Mouse (Mus musculus): ENCODE results near the gene Flvcr2. TPM values are rescaled to one million over a fixed set of nuclear protein-coding genes. Genes with fewer than 3 reads are reported as not detected.

The Flvcr2 gene
- total and polyA plus RNA-seq, 3 experiments: 0.04 to 0.17 TPM; not detected in 1

DNA sequence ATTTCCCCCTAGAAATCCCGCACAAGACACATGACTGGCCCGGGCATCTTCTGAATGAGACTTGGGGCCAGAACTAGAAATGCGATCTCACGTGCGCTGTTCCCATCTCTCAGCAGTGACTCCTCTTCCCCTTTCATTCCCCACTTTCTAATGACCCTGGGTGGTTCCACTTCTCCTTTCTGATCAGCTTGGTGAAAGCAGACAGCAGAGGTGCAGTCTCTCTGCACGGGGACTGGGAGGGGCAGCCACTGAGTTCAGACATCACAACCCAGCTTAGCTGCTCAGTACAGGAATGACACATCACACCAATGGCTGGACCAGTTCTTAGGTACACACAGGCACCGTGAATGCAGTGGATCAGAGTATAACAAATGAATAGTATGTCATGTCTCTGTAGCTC lies 35.6 kb upstream of the Flvcr2 start:
- Histone ChIP-seq H3K9ac (ENCODE audit: insufficient read depth, low read depth) (no peak overlapping the region), H3K4me3 (replicated peaks in 1 of 3; ENCODE audit: low read depth in 2 of 3, low read length in 2 of 3, poor library complexity in 1 of 3) (no peak overlapping the region), H3K27me3 (replicated peaks) (no peaks in the 10 kb centered on the region), H3K36me3 (replicated peaks in 1 of 2; ENCODE audit: control insufficient read depth in 1 of 2, insufficient read depth in 1 of 2, low read length in 1 of 2) (peaks cover 23 to 52% of the 10 kb centered on the region in 2 experiments), H3K79me2 (replicated peaks; ENCODE audit: control insufficient read depth, extremely low read depth, insufficient read depth, poor library complexity, severe bottlenecking) (no peaks in the 10 kb centered on the region; the same call in 1 of the 2 replicates), H3K27ac (ENCODE audit: insufficient read depth, low read depth) (peak overlapping the region; percentile 29; the same call in 1 of the 2 replicates), H3K4me2 (ENCODE audit: insufficient read depth, low read depth, poor library complexity, severe bottlenecking) (peak overlapping the region; percentile 3; the same call in 1 of the 2 replicates), H3K9me3 (replicated peaks; ENCODE audit: low read length) (peaks cover 2% of the 10 kb centered on the region), H3K4me1 (ENCODE audit: control insufficient read depth in 1 of 2, insufficient read depth in 2 of 2) (peaks cover 34 to 67% of the 10 kb centered on the region in 2 experiments)
- dilution Hi-C loops (cut with MboI; ENCODE audit: extremely low pct_ligation_motif_present, extremely low pct_unique_long_range_greater_than_20kb, low sequenced_read_pairs) (no loop called here), in situ Hi-C loops (cut with MboI; ENCODE audit: low pct_ligation_motif_present, low pct_unique_long_range_greater_than_20kb, low sequenced_read_pairs) (no loop called here)
- TF ChIP-seq MAX (IDR thresholded peaks at IDR 0.05; ENCODE audit: low read length): peak; percentile 76
- no peak for TF ChIP-seq TBP (conservative IDR thresholded peaks at IDR 0.05; ENCODE audit: low read depth, low read length)
- TF ChIP-seq MAFK (IDR thresholded peaks at IDR 0.05; ENCODE audit: insufficient replicate concordance, low read length): peak; percentile 79
- no peak for TF ChIP-seq CTCF (conservative IDR thresholded peaks at IDR 0.05 in 1 of 2, IDR thresholded peaks at IDR 0.05 in 1 of 2; ENCODE audit: low read depth in 2 of 2, low read length in 2 of 2)
- TF ChIP-seq ELF1 (IDR thresholded peaks at IDR 0.05; ENCODE audit: low read depth, low read length): no peak
- TF ChIP-seq USF2 (conservative IDR thresholded peaks at IDR 0.05; ENCODE audit: low read depth, low read length): no peak
- TF ChIP-seq ZMIZ1 (IDR thresholded peaks at IDR 0.05; ENCODE audit: low read depth, low read length): peak; percentile 53; the same call in 1 of the 2 replicates
- TF ChIP-seq UBTF (IDR thresholded peaks at IDR 0.05; ENCODE audit: low read depth, low read length): 0 out of 2 replicates have a peak, but pooled peaks have one; percentile 8
- TF ChIP-seq RCOR1 (conservative IDR thresholded peaks at IDR 0.05; ENCODE audit: low read depth, low read length): peak; percentile 98
- no peak; the same call in 1 of the 2 replicates for TF ChIP-seq RAD21 (IDR thresholded peaks at IDR 0.05; ENCODE audit: low read depth, low read length)
- TF ChIP-seq MYC (IDR thresholded peaks at IDR 0.05; ENCODE audit: low read depth, low read length): peak; percentile 82
- TF ChIP-seq CHD1 (IDR thresholded peaks at IDR 0.05; ENCODE audit: low read depth, low read length): no peak
- peak; percentile 39 for TF ChIP-seq USF1 (IDR thresholded peaks at IDR 0.05; ENCODE audit: low read depth, low read length)
- no peak for TF ChIP-seq ZC3H11A (IDR thresholded peaks at IDR 0.05; ENCODE audit: low read depth, low read length)
- peak; percentile 99 for TF ChIP-seq IRF4 (IDR thresholded peaks at IDR 0.05; ENCODE audit: low read depth, low read length)
- peak; percentile 91 for TF ChIP-seq MEF2A (IDR thresholded peaks at IDR 0.05; ENCODE audit: borderline replicate concordance, low read depth, low read length)
- peak; percentile 81 for TF ChIP-seq JUN (IDR thresholded peaks at IDR 0.05; ENCODE audit: insufficient read depth, low read depth, low read length)
- TF ChIP-seq CHD2 (IDR thresholded peaks at IDR 0.05; ENCODE audit: low read length): peak; percentile 80; the same call in 1 of the 2 replicates
- TF ChIP-seq MXI1 (IDR thresholded peaks at IDR 0.05; ENCODE audit: low read depth, low read length): peak; percentile 83
- peak; percentile 97 for TF ChIP-seq EP300 (IDR thresholded peaks at IDR 0.05; ENCODE audit: low read length)
- peak; percentile 100 for TF ChIP-seq ETS1 (conservative IDR thresholded peaks at IDR 0.05; ENCODE audit: low read depth, low read length)
- no peak for TF ChIP-seq ZNF384 (IDR thresholded peaks at IDR 0.05; ENCODE audit: low read depth, low read length)
- TF ChIP-seq PAX5 (IDR thresholded peaks at IDR 0.05; ENCODE audit: low read length): no peak
- peak; percentile 87 for TF ChIP-seq JUND (conservative IDR thresholded peaks at IDR 0.05; ENCODE audit: low read depth, low read length)
- TF ChIP-seq ZKSCAN1 (IDR thresholded peaks at IDR 0.05; ENCODE audit: borderline replicate concordance, low read depth, low read length): no peak
- no peak for TF ChIP-seq GABPA (IDR thresholded peaks at IDR 0.05; ENCODE audit: insufficient replicate concordance, low read depth, low read length)
- peak; percentile 88 for TF ChIP-seq TCF12 (IDR thresholded peaks at IDR 0.05; ENCODE audit: low read depth, low read length)
- TF ChIP-seq E2F4 (IDR thresholded peaks at IDR 0.05; ENCODE audit: insufficient replicate concordance, low read depth, low read length): no peak
- no peak; the same call in 1 of the 2 replicates for TF ChIP-seq HCFC1 (IDR thresholded peaks at IDR 0.05; ENCODE audit: low read depth, low read length)
- no peak; the same call in 1 of the 2 replicates for TF ChIP-seq SMC3 (IDR thresholded peaks at IDR 0.05; ENCODE audit: low read depth, low read length)
- TF ChIP-seq SIN3A (IDR thresholded peaks at IDR 0.05; ENCODE audit: low read length): peak; percentile 72; the same call in 1 of the 2 replicates
- TF ChIP-seq BHLHE40 (IDR thresholded peaks at IDR 0.05; ENCODE audit: low read depth, low read length): peak; percentile 100
- peak; percentile 97 for TF ChIP-seq MAZ (IDR thresholded peaks at IDR 0.05; ENCODE audit: low read depth, low read length)
- no peak; the same call in 1 of the 2 replicates for TF ChIP-seq POLR2AphosphoS2 (IDR thresholded peaks at IDR 0.05; ENCODE audit: low read depth, low read length)
- no peak; the same call in 1 of the 2 replicates for TF ChIP-seq POLR2A (IDR thresholded peaks at IDR 0.05; ENCODE audit: low read depth, low read length)
- TF ChIP-seq KAT2A (IDR thresholded peaks at IDR 0.05; ENCODE audit: insufficient replicate concordance, low read length): no peak
- TF ChIP-seq NELFE (IDR thresholded peaks at IDR 0.05; ENCODE audit: low read depth, low read length): no peak
- no peak for TF ChIP-seq NRF1 (IDR thresholded peaks at IDR 0.05; ENCODE audit: low read depth, low read length)
- peak; percentile 91 for DNase-seq (ENCODE audit: extremely low read depth)
